Mouse (Mus musculus) midbrain, embryonic 11.5 days (tissue): ENCODE data around the gene Cdh13. TPM values are rescaled to one million over a fixed set of nuclear protein-coding genes. Genes with fewer than 3 reads are reported as not detected.

Source experiments
- ATAC-seq: fragments of 200-750 bp; cut with Nextera tagmentation; 2 replicates; pipeline ENCODE4 v1.8.0; 2017; ENCODE audit warnings: moderate TSS enrichment, moderate library complexity; ENCODE audit not compliant: low FRiP score
- DNase-seq: peaks from one replicate; pipeline ENCODE4 v3.0.0; 2015; ENCODE audit warnings: low spot score; ENCODE audit errors: missing footprints
- H3K27ac ChIP-seq: fragments of 300-500 bp; sonication (generic); 2 replicates; pipeline ENCODE4 v1.5.1; 2014; ENCODE audit warnings: low read depth, low read length
- H3K27me3 ChIP-seq: fragments of 300-500 bp; sonication (generic); 2 replicates; pipeline ENCODE4 v1.6.1; 2014; ENCODE audit warnings: mild to moderate bottlenecking, low read length, moderate library complexity, mixed read lengths; ENCODE audit not compliant: control insufficient read depth, insufficient read depth
- H3K36me3 ChIP-seq: fragments of 300-500 bp; sonication (generic); 2 replicates; pipeline ENCODE4 v1.6.1; 2014; ENCODE audit warnings: mild to moderate bottlenecking, low read length, moderate library complexity, mixed read lengths; ENCODE audit not compliant: control insufficient read depth, insufficient read depth
- H3K4me1 ChIP-seq: fragments of 300-500 bp; sonication (generic); 2 replicates; pipeline ENCODE4 v1.6.1; 2014; ENCODE audit warnings: low read length; ENCODE audit not compliant: control insufficient read depth, insufficient read depth
- H3K4me2 ChIP-seq: fragments of 300-500 bp; sonication (generic); 2 replicates; pipeline ENCODE4 v1.6.1; 2014; ENCODE audit warnings: mild to moderate bottlenecking, moderate library complexity
- H3K4me3 ChIP-seq: fragments of 300-500 bp; sonication (generic); 2 replicates; pipeline ENCODE4 v1.5.1; 2014; ENCODE audit warnings: low read depth, low read length
- H3K9ac ChIP-seq: fragments of 300-500 bp; sonication (generic); 2 replicates; pipeline ENCODE4 v1.6.1; 2014; ENCODE audit warnings: low read length
- H3K9me3 ChIP-seq: fragments of 300-500 bp; sonication (generic); 2 replicates; pipeline ENCODE4 v1.6.1; 2016; ENCODE audit warnings: low read length; ENCODE audit not compliant: control insufficient read depth
- WGBS: fragments of 180-500 bp; shearing (Covaris S2); extraction: QIAGEN DNeasy Blood & Tissue Kit; methylation state at CpG from one replicate; pipeline ENCODE4 v1.1.7; 2014; 5-methylcytosine and 5-hydroxymethylcytosine counted together
- polyA plus RNA-seq: library from polyadenylated mRNA; unstranded; fragments of >200 nt; fragmentation: Nextera tagmentation; extraction: Ambion mirVana; gene quantifications from 2 replicates; pipeline ENCODE4 v1.2.1, GENCODE M21; 2014

Gene Cdh13
- polyA plus RNA-seq, 1 experiment from 2014 or later: 12.2 TPM

DNA sequence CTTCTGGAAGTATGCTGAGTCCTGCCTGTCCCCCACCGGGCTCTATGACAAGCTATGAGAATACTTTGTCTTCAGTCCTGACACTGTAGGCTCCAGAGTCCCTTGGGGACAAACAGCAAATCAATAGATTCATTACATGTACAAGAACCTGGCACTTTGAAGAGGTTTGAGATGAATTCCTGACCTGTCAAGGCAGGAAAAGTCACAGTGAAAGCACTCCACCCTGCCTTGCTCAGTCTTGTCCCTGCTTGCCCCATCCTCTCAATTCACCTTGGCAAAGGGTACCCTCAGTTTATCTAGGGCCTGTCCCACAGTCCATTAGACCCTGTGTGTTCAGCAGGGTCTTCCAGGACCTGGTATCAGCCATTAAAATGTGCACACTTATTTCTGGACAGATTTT, 11.0 kb upstream of the Cdh13 start:
- Histone ChIP-seq H3K9me3 (no peaks in the 10 kb centered on the region), H3K27ac (no peak overlapping the region), H3K4me1 (no peaks in the 10 kb centered on the region), H3K4me3 (no peak overlapping the region), H3K4me2 (no peak overlapping the region), H3K27me3 (no peaks in the 10 kb centered on the region; the same call in 1 of the 2 replicates), H3K36me3 (no peaks in the 10 kb centered on the region), H3K9ac (no peak overlapping the region)
- WGBS: 76% methylated on average over 1 of the region's 1 CpGs
- ATAC-seq: no peak
- no peak for DNase-seq

DNA sequence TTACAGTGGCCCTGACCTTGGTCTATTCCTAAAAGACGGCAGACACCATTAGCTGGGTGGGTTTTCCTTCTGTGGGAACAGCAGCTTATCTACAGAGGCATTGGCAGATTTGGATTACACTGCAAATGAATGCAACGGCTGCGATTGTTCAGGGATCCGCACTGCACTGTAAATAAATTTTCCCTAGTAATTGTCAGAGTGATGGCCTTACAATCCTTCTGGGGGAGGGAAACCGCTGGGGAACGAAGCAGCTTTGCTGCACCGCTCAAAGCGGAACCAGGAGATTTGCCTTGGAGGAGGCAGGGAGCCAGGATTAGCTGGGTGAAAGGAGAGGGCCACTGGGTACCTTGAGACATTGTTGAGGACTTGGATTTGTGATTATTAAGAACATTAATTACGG, 9.3 kb upstream of the Cdh13 start:
- Histone ChIP-seq H3K4me1 (no peaks in the 10 kb centered on the region), H3K4me2 (no peak overlapping the region), H3K27me3 (no peaks in the 10 kb centered on the region; the same call in 1 of the 2 replicates), H3K4me3 (no peak overlapping the region), H3K9ac (no peak overlapping the region), H3K9me3 (no peaks in the 10 kb centered on the region), H3K27ac (no peak overlapping the region), H3K36me3 (no peaks in the 10 kb centered on the region)
- DNase-seq (peak; percentile 83), ATAC-seq (no peak)
- WGBS: 62% methylated on average over 9 of the region's 9 CpGs

DNA sequence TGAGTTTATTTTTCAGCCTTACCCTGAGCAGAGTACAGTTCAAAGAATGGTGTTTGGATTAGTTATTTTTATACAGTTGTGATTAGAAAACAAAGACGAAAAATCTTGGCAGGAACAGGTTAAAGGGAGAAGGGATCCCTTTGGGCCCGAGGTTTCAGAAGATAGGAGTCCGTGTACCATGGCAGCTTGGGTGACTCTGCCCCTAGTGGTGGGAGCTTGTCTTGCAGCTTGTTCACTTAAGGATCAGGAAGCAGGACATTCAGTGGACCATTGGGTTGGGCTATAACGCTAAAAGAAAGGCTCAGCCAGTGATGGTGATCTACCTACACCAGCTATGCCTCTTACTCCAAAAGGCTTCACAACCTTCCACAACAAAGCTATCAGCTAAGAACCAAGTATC, 8.8 kb upstream of the Cdh13 start:
- Histone ChIP-seq H3K27me3 (no peaks in the 10 kb centered on the region; the same call in 1 of the 2 replicates), H3K4me1 (no peaks in the 10 kb centered on the region), H3K4me2 (no peak overlapping the region), H3K4me3 (no peak overlapping the region), H3K9me3 (no peaks in the 10 kb centered on the region), H3K27ac (no peak overlapping the region), H3K9ac (no peak overlapping the region), H3K36me3 (no peaks in the 10 kb centered on the region)
- DNase-seq: peak; percentile 98
- ATAC-seq: peak; percentile 34; the same call in 1 of the 2 replicates
- WGBS: 17% methylated on average over 4 of the region's 4 CpGs

DNA sequence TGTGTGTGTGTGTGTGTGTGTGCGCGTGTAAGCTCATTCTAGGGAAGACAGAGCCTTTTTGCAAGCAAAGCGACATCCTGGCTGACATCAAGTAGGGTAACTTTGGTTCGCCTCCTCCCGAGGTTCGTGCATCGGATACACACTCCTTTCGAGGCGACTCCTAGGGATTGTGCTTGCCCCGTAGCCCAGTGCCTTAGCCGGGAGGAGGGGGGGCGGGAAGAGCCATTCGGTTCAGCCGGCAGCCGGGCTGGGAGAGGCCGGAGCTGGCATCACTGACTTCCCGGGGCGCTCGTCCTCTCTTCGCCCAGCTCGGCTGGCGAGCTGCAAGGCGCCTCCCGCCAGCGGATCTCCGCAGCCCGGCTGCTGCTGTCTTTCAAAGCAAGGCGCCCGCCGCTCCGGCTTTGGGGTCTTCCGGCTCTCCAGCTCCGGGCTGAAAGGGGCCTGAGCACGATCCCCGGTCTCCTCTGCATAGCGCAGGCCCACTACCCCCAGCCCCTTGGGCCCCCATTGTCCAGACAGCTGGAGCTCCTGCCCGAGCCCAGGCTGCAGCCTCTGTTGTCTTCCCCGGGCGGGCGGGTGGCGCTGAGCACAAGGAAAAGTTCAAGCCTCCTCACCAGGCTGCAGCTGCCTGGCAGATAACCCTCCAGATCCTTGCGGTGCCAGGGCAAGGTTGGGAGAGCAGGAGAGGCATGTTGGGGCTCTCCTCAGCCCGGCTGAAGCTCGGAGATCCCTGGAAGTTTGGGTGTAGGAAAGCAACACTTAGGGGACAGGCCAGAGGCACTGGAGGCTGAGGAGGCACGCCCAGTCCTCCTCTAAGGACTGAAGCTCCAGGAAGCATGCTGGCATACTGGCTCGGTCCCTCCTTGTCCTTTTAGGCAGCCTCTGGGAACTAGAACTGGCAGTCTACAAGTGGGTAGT, 838 bp downstream of the Cdh13 start:
- peak overlapping the region; percentile 53 for H3K4me3 ChIP-seq
- peak overlapping the region; percentile 83 for H3K9ac ChIP-seq
- H3K36me3 ChIP-seq: no peaks in the 10 kb centered on the region
- DNase-seq (peak; percentile 97), ATAC-seq (peak; percentile 86)
- peak overlapping the region; percentile 94 for H3K4me2 ChIP-seq
- H3K27me3 ChIP-seq: peaks cover 19% of the 10 kb centered on the region
- peaks cover 5% of the 10 kb centered on the region for H3K4me1 ChIP-seq
- under 1% methylated on average over 46 of the region's 46 CpGs for WGBS
- H3K9me3 ChIP-seq: no peaks in the 10 kb centered on the region
- no peak overlapping the region; the same call in 1 of the 2 replicates for H3K27ac ChIP-seq

DNA sequence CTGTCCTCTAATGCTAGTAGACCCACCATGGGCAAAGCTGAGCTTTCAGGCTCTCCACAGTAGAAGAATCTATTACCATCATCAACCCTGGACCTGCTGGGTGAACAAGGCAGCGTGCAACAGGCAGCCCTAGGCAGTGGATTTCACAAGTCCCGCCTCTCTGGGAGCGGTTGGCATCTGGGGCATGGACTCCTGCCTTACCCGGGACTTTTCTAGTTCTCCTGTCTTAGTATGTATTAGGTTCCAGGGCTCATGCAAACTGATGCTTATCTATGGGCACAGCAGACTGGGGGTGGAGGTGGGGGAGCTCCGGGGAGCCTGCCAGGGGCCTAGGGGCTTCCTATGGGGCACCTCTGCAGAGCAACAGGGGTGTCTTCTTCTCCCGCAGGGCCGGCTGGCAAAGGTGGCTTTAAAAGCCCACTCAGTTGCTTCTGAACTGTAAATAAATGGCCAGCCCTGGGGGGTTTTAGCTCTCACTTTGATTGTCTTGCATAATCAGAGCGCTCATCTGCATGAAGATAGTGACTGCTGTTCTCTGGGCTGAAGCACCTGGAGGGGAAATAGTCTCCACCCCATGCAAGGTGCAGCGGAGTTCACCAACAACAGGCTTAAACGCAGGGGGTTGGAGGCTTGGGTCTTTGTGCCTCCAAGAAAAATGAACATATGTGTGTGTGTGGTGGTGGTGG, 2.2 kb downstream of the Cdh13 start:
- 25% methylated on average over 10 of the region's 10 CpGs for WGBS

DNA sequence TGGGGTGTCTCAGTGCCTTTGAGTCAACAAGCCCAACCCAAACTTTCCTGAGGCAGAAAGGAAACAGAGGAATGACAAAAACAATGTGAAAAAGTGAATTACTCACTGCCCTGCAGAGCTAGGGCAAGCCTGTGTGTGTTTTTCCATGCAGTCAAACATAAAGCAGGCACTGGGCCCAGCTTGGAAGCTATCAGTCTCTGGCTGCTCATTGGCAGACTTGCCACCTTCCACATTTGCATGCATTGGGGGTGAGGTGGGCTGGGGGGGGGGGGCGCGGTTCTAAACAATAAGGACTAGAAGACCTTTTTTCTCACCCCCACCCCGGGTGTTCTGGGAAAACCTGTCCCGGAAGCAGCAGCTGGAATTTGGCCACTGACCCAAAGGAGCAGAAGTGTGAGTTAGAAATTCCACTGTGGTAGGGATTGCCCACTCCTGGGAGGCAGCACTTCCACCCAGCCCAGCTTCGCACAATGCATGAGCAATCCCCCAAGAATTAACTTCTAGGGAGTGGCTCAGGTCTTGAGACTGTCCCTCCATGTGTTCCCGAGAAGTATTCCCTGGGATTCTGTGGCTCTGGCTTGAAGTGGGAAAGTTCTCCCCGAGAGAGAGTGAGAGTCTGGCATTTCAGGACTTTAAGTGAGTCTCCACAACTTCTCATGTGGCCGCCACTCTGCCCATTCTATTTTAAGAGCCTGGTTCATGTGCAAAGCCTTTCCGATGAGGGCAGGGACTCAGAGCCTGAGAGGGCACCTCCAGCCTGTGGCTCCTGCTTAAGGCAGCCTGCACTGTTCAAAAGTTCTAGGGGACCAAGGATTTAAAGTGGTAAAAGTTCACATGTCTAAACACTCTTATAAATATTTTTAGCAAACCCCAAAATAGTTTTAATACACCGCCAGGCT, 3.0 kb downstream of the Cdh13 start:
- Histone ChIP-seq H3K9ac (no peak overlapping the region), H3K27ac (no peak overlapping the region), H3K27me3 (peaks cover 19% of the 10 kb centered on the region), H3K4me3 (no peak overlapping the region), H3K36me3 (no peaks in the 10 kb centered on the region), H3K4me1 (peaks cover 5% of the 10 kb centered on the region), H3K4me2 (no peak overlapping the region), H3K9me3 (no peaks in the 10 kb centered on the region)
- ATAC-seq (no peak), DNase-seq (peak; percentile 54)
- 38% methylated on average over 10 of the region's 10 CpGs for WGBS

More for the DNA sequence above, 2.2 kb downstream of the Cdh13 start:
- Histone ChIP-seq H3K27ac (no peak overlapping the region), H3K4me1 (peaks cover 5% of the 10 kb centered on the region), H3K4me2 (no peak overlapping the region), H3K27me3 (peaks cover 19% of the 10 kb centered on the region), H3K9ac (no peak overlapping the region), H3K4me3 (no peak overlapping the region), H3K9me3 (no peaks in the 10 kb centered on the region), H3K36me3 (no peaks in the 10 kb centered on the region)
- ATAC-seq (no peak), DNase-seq (peak; percentile 83)

DNA sequence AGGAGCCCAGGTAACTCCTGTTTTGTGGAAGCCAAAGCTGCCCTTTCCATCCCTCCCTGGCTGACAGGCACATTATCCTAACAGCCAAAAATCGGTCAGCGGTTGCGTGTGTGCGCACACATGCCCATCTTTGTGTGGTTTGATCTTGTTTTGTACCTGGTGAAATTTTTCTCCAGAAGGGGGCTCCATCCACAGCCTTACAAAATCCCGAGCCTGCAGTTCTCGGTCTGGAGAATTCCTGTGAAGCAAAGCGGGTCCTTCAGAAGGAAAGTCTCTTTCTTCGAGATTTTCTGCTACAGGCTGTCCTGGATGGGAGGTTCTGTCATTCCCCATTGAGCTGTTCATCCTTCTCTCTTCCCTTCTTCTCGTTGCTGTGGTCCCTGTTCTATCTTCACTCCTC, 4.0 kb downstream of the Cdh13 start:
- ATAC-seq (no peak), DNase-seq (peak; percentile 82)
- H3K4me3 ChIP-seq: no peak overlapping the region

DNA sequence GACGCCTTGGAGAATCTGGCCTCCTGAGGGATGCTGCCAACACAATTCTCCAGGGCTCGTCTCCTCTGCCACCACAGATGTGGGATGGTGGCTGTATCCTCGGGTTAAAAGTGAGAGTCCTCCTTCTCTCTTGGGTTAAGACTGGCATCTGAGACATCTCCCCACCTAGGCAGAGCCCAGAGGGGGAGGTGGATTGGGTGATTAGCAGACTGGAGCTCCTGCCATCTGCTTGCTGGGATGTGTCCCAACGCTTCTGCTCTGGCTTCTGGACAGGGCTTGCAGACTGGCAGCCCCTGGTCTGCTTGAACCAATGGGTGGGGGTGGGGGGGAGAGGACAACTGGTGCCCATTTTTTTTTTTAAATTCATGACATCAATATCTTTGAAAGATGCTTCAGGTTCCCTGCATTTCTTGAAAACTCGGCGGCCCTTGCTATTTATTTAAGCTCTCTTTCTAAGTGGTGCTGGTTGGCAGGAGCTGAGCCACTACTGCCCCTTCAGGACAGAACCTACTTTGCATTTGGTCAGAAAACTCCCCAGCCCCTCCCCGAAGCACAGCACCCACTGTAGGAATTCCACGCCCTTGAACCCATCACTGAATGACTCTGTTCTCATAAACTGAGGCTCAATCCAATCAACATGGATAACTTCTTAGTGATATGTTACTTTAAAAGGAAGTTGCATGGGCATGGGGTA, 4.9 kb downstream of the Cdh13 start:
- no peaks in the 10 kb centered on the region for H3K36me3 ChIP-seq
- H3K27ac ChIP-seq: no peak overlapping the region
- no peak overlapping the region for H3K4me2 ChIP-seq
- ATAC-seq (no peak), DNase-seq (peak; percentile 53)
- 64% methylated on average over 8 of the region's 8 CpGs for WGBS
- no peak overlapping the region for H3K9ac ChIP-seq
- H3K9me3 ChIP-seq: no peaks in the 10 kb centered on the region
- peaks cover 3% of the 10 kb centered on the region for H3K4me1 ChIP-seq
- peaks cover 17% of the 10 kb centered on the region for H3K27me3 ChIP-seq
- H3K4me3 ChIP-seq: no peak overlapping the region

More for the DNA sequence above, 4.0 kb downstream of the Cdh13 start:
- no peaks in the 10 kb centered on the region for H3K9me3 ChIP-seq
- H3K9ac ChIP-seq: no peak overlapping the region
- H3K4me1 ChIP-seq: peaks cover 5% of the 10 kb centered on the region
- no peak overlapping the region for H3K4me2 ChIP-seq
- H3K27me3 ChIP-seq: peaks cover 19% of the 10 kb centered on the region
- H3K36me3 ChIP-seq: no peaks in the 10 kb centered on the region
- no peak overlapping the region for H3K27ac ChIP-seq
- WGBS: 50% methylated on average over 9 of the region's 9 CpGs
